Comparison of ENCODE assay signal across 13 mouse cellular contexts in genomic region chr10:56058979-56059422, GRCm38 (mm10). TPM values are rescaled to one million over a fixed set of nuclear protein-coding genes. Genes with fewer than 3 reads are reported as not detected.
A peak's percentile ranks its signal among the peaks of the same experiment; 100 is the strongest.
DNase-seq lines count a peak whose midpoint lies in the region; ATAC-seq and TF ChIP-seq lines count a peak whose summit lies in the region.
"Had no signal": no experiment of that assay in that cellular context is flagged by ENCODE, and none has a peak within 500 bp of the region (broad histone marks: within the 10 kb centered on the region; RNA-seq: fewer than 3 reads in every experiment).

No protein-coding gene starts in this region.

- H3K9me3 ChIP-seq in neural tube, embryonic 13.5 days = no peaks in the 10 kb centered on the region
- no peaks in the 10 kb centered on the region for H3K9me3 ChIP-seq in forebrain, postnatal 0 days (ENCODE audit: low read length)
- H3K9me3 ChIP-seq in neural tube, embryonic 14.5 days (ENCODE audit: control insufficient read depth, low read length) = no peaks in the 10 kb centered on the region
- H3K9me3 ChIP-seq: liver, embryonic 15.5 days had no signal

- no peak for DNase-seq in neural tube, embryonic 10.5 days (ENCODE audit: extremely low spot score, low spot score)
- peak; percentile 55 for DNase-seq in forebrain, postnatal 0 days
- peak; percentile 31 to 34 for DNase-seq in layer of hippocampus, postnatal 10 days (ENCODE audit: low spot score in 2 of 2)
- no peak for DNase-seq in lung, postnatal 25 days (ENCODE audit: low spot score)
- no peak for DNase-seq in kidney, postnatal 25 days
- DNase-seq in heart, postnatal 4 days = no peak
- DNase-seq: adrenal gland, adult 2 months; embryo, embryonic 11 days had no signal

- no peaks in the 10 kb centered on the region for H3K36me3 ChIP-seq in neural tube, embryonic 13.5 days
- H3K36me3 ChIP-seq in forebrain, postnatal 0 days (ENCODE audit: insufficient read depth) = no peaks in the 10 kb centered on the region; the same call in 1 of the 2 replicates
- H3K36me3 ChIP-seq in neural tube, embryonic 14.5 days (ENCODE audit: control insufficient read depth, insufficient read depth, low read length) = no peaks in the 10 kb centered on the region
- H3K36me3 ChIP-seq: liver, embryonic 15.5 days had no signal

- H3K4me1 ChIP-seq in neural tube, embryonic 13.5 days (replicated peaks) = peaks cover 9% of the 10 kb centered on the region; the same call in 1 of the 2 replicates
- H3K4me1 ChIP-seq in forebrain, postnatal 0 days (ENCODE audit: insufficient read depth) = 0 out of 2 replicates have a peak, but pooled peaks cover 7% of the 10 kb centered on the region
- peaks cover 5% of the 10 kb centered on the region; the same call in 1 of the 2 replicates for H3K4me1 ChIP-seq in neural tube, embryonic 14.5 days (ENCODE audit: control insufficient read depth, insufficient read depth, low read length)
- H3K4me1 ChIP-seq: liver, embryonic 15.5 days had no signal

- no peak overlapping the region for H3K4me3 ChIP-seq in neural tube, embryonic 13.5 days
- no peak overlapping the region for H3K4me3 ChIP-seq in forebrain, postnatal 0 days (ENCODE audit: low read depth, low read length)
- no peak overlapping the region for H3K4me3 ChIP-seq in neural tube, embryonic 14.5 days (ENCODE audit: low read depth, low read length)
- H3K4me3 ChIP-seq: liver, embryonic 15.5 days had no signal

- H3K9ac ChIP-seq in neural tube, embryonic 13.5 days = no peak overlapping the region
- H3K9ac ChIP-seq in forebrain, postnatal 0 days = no peak overlapping the region
- H3K9ac ChIP-seq in neural tube, embryonic 14.5 days (replicated peaks; ENCODE audit: low read depth, low read length) = no peak overlapping the region
- H3K9ac ChIP-seq: liver, embryonic 15.5 days had no signal

- no peaks in the 10 kb centered on the region for H3K27me3 ChIP-seq in neural tube, embryonic 13.5 days
- H3K27me3 ChIP-seq in forebrain, postnatal 0 days (ENCODE audit: insufficient read depth, low read length) = no peaks in the 10 kb centered on the region
- no peaks in the 10 kb centered on the region for H3K27me3 ChIP-seq in neural tube, embryonic 14.5 days (ENCODE audit: control insufficient read depth, insufficient read depth, low read length)
- H3K27me3 ChIP-seq: liver, embryonic 15.5 days; Patski had no signal

- 21% methylated on average over 3 of the region's 3 CpGs for WGBS in neural tube, embryonic 13.5 days
- 11% methylated on average over 3 of the region's 3 CpGs for WGBS in forebrain, postnatal 0 days
- 18% methylated on average over 3 of the region's 3 CpGs for WGBS in neural tube, embryonic 14.5 days

- ATAC-seq in neural tube, embryonic 13.5 days (ENCODE audit: low read depth) = no peak
- peak; percentile 83 for ATAC-seq in forebrain, postnatal 0 days
- 0 out of 2 replicates have a peak, but pooled peaks have one; percentile 44 for ATAC-seq in neural tube, embryonic 14.5 days (ENCODE audit: low read depth)
- ATAC-seq: intestine, postnatal 0 days; Patski had no signal

- H3K4me2 ChIP-seq in neural tube, embryonic 13.5 days = no peak overlapping the region
- no peak overlapping the region for H3K4me2 ChIP-seq in forebrain, postnatal 0 days (ENCODE audit: low read depth)
- H3K4me2 ChIP-seq in neural tube, embryonic 14.5 days (ENCODE audit: low read depth, low read length) = no peak overlapping the region
- H3K4me2 ChIP-seq: liver, embryonic 15.5 days had no signal

- peak; percentile 4; the same call in 1 of the 2 replicates for TF ChIP-seq CTCF in forebrain, postnatal 0 days (IDR thresholded peaks at IDR 0.05; ENCODE audit: low read depth)

- H3K27ac ChIP-seq in neural tube, embryonic 13.5 days (replicated peaks) = peak overlapping the region; percentile 57
- H3K27ac ChIP-seq in forebrain, postnatal 0 days (ENCODE audit: low read depth, low read length) = peak overlapping the region; percentile 69
- H3K27ac ChIP-seq in neural tube, embryonic 14.5 days (ENCODE audit: low read depth, low read length) = peak overlapping the region; percentile 48
- H3K27ac ChIP-seq: liver, embryonic 15.5 days had no signal

RNA-seq across cellular contexts. Expression of gene Msl3l2, which starts 47.7 kb away (rescaled TPM):
- polyA plus RNA-seq in neural tube, embryonic 13.5 days (2015; fragmentation: Nextera tagmentation; extraction: Ambion mirVana) = 11.3 and 11.6 TPM in 2 replicates
- 17.2 and 18.9 TPM in 2 replicates for total RNA-seq in forebrain, postnatal 0 days (2014; rRNA removed)
- 13.6 and 14.9 TPM in 2 replicates for polyA plus RNA-seq in forebrain, postnatal 0 days (2015; fragmentation: Nextera tagmentation; extraction: Ambion mirVana)
- total RNA-seq in layer of hippocampus, postnatal 10 days (2021) = 10 to 100 TPM; 13.4 to 14.5 TPM
- 10.7 and 10.9 TPM in 2 replicates for polyA plus RNA-seq in neural tube, embryonic 14.5 days (2014; fragmentation: Nextera tagmentation; extraction: Ambion mirVana)
- 1 to 10 TPM; 7.1 to 9.3 TPM for total RNA-seq in heart, postnatal 4 days (2021)

Comparison
In these comparisons a context has a peak if more than half of its experiments do, and no peak if none do; other contexts are left out.
1. DNase-seq: peak in forebrain, postnatal 0 days (single experiment) and layer of hippocampus, postnatal 10 days (2 of 2); none in neural tube, embryonic 10.5 days (single experiment), lung, postnatal 25 days (single experiment), kidney, postnatal 25 days (0 of 2) and heart, postnatal 4 days (single experiment).
2. Peak in every context shown above with its lines, with median percentiles within 50 percentile points of each other: H3K27ac ChIP-seq.